Mouse (Mus musculus): ENCODE measurements around the gene Nhlh1. TPM values are rescaled to one million over a fixed set of nuclear protein-coding genes. Genes with fewer than 3 reads are reported as not detected.

The Nhlh1 gene
- polyA plus RNA-seq, 1 experiment from 2014 or later, result not detected

GRCm38 (mm10) chr1:172093522-172093921 lies 36.1 kb upstream of the Nhlh1 start:
- Histone ChIP-seq H3K27me3 (ENCODE audit: control insufficient read depth, insufficient read depth, low read length) (no peaks in the 10 kb centered on the region), H3K9me3 (ENCODE audit: control insufficient read depth, low read length) (no peaks in the 10 kb centered on the region), H3K4me3 (ENCODE audit: low read depth, low read length) (no peak overlapping the region), H3K4me1 (replicated peaks; ENCODE audit: control insufficient read depth, insufficient read depth) (no peaks in the 10 kb centered on the region), H3K9ac (ENCODE audit: low read length) (no peak overlapping the region), H3K4me2 (replicated peaks; ENCODE audit: low read depth) (no peak overlapping the region), H3K36me3 (ENCODE audit: control insufficient read depth, insufficient read depth, low read length) (peaks cover 28% of the 10 kb centered on the region), H3K27ac (replicated peaks) (no peak overlapping the region)
- TF ChIP-seq EP300 (optimal IDR thresholded peaks at IDR 0.05) (no peak), CTCF (IDR thresholded peaks at IDR 0.05; ENCODE audit: low read depth) (no peak)
- DNase-seq (ENCODE audit: low spot score) (no peak), ATAC-seq (ENCODE audit: low FRiP score, low TSS enrichment) (no peak)
- WGBS, result 73% methylated on average over 3 of the region's 3 CpGs

- Histone ChIP-seq H3K9me3 (ENCODE audit: control insufficient read depth, low read length) (no peaks in the 10 kb centered on the region), H3K4me1 (replicated peaks; ENCODE audit: control insufficient read depth, insufficient read depth) (0 out of 2 replicates have a peak, but pooled peaks cover 2% of the 10 kb centered on the region), H3K27me3 (ENCODE audit: control insufficient read depth, insufficient read depth, low read length) (no peaks in the 10 kb centered on the region), H3K4me2 (replicated peaks; ENCODE audit: low read depth) (peak overlapping the region; percentile 56), H3K27ac (replicated peaks) (peak overlapping the region; percentile 80), H3K36me3 (ENCODE audit: control insufficient read depth, insufficient read depth, low read length) (no peaks in the 10 kb centered on the region; the same call in 1 of the 2 replicates), H3K4me3 (ENCODE audit: low read depth, low read length) (peak overlapping the region; percentile 90), H3K9ac (ENCODE audit: low read length) (peak overlapping the region; percentile 85)
- no peak for DNase-seq (ENCODE audit: low spot score)
- no peak for TF ChIP-seq CTCF (IDR thresholded peaks at IDR 0.05; ENCODE audit: low read depth)
- TF ChIP-seq EP300 (optimal IDR thresholded peaks at IDR 0.05), result peak; percentile 50
- ATAC-seq (ENCODE audit: low FRiP score, low TSS enrichment), result peak; percentile 72
- under 1% methylated on average over 24 of the region's 24 CpGs for WGBS
These were observed 25.6 kb upstream of the Nhlh1 start for GRCm38 (mm10) chr1:172082899-172083445.

GRCm38 (mm10) chr1:172082101-172082898 lies 24.9 kb upstream of the Nhlh1 start, which contains the start of the genes Copa and Ncstn:
Gene Copa, plus strand, starts transcription at chr1:172082529.
Gene Ncstn, minus strand, starts transcription at chr1:172082795.
- Histone ChIP-seq H3K27ac (replicated peaks) (peak within 1 kb of the TSS; percentile 80), H3K27me3 (ENCODE audit: control insufficient read depth, insufficient read depth, low read length) (no peaks in the 10 kb centered on the region), H3K4me2 (replicated peaks; ENCODE audit: low read depth) (peak within 1 kb of the TSS; percentile 56), H3K4me1 (replicated peaks; ENCODE audit: control insufficient read depth, insufficient read depth) (0 out of 2 replicates have a peak, but pooled peaks cover 2% of the 10 kb centered on the region), H3K4me3 (ENCODE audit: low read depth, low read length) (peak within 1 kb of the TSS; percentile 90), H3K36me3 (ENCODE audit: control insufficient read depth, insufficient read depth, low read length) (no peaks in the 10 kb centered on the region; the same call in 1 of the 2 replicates), H3K9ac (ENCODE audit: low read length) (peak within 1 kb of the TSS; percentile 85), H3K9me3 (ENCODE audit: control insufficient read depth, low read length) (no peaks in the 10 kb centered on the region)
- peak; percentile 59 for TF ChIP-seq EP300 (optimal IDR thresholded peaks at IDR 0.05)
- peak; percentile 54 for TF ChIP-seq CTCF (IDR thresholded peaks at IDR 0.05; ENCODE audit: low read depth)
- DNase-seq (ENCODE audit: low spot score) (peak; percentile 96), ATAC-seq (ENCODE audit: low FRiP score, low TSS enrichment) (peak; percentile 98)
- WGBS, result under 1% methylated on average over 40 of the region's 40 CpGs

GRCm38 (mm10) chr1:172077981-172078380 lies 20.6 kb upstream of the Nhlh1 start:
- TF ChIP-seq EP300 (optimal IDR thresholded peaks at IDR 0.05) (no peak), CTCF (IDR thresholded peaks at IDR 0.05; ENCODE audit: low read depth) (no peak)
- Histone ChIP-seq H3K4me2 (replicated peaks; ENCODE audit: low read depth) (no peak overlapping the region), H3K27ac (replicated peaks) (no peak overlapping the region), H3K4me1 (replicated peaks; ENCODE audit: control insufficient read depth, insufficient read depth) (no peaks in the 10 kb centered on the region), H3K4me3 (ENCODE audit: low read depth, low read length) (no peak overlapping the region), H3K9ac (ENCODE audit: low read length) (no peak overlapping the region), H3K9me3 (ENCODE audit: control insufficient read depth, low read length) (no peaks in the 10 kb centered on the region), H3K27me3 (ENCODE audit: control insufficient read depth, insufficient read depth, low read length) (no peaks in the 10 kb centered on the region), H3K36me3 (ENCODE audit: control insufficient read depth, insufficient read depth, low read length) (peaks cover 20% of the 10 kb centered on the region)
- DNase-seq (ENCODE audit: low spot score) (peak; percentile 64), ATAC-seq (ENCODE audit: low FRiP score, low TSS enrichment) (no peak)
- WGBS, result 65% methylated on average over 5 of the region's 5 CpGs

GRCm38 (mm10) chr1:172072604-172073003 lies 15.2 kb upstream of the Nhlh1 start:
- Histone ChIP-seq H3K9me3 (ENCODE audit: control insufficient read depth, low read length) (no peaks in the 10 kb centered on the region), H3K27me3 (ENCODE audit: control insufficient read depth, insufficient read depth, low read length) (no peaks in the 10 kb centered on the region), H3K9ac (ENCODE audit: low read length) (no peak overlapping the region), H3K27ac (replicated peaks) (no peak overlapping the region), H3K36me3 (ENCODE audit: control insufficient read depth, insufficient read depth, low read length) (peaks cover 57% of the 10 kb centered on the region), H3K4me3 (ENCODE audit: low read depth, low read length) (no peak overlapping the region), H3K4me2 (replicated peaks; ENCODE audit: low read depth) (no peak overlapping the region), H3K4me1 (replicated peaks; ENCODE audit: control insufficient read depth, insufficient read depth) (no peaks in the 10 kb centered on the region)
- no peak for TF ChIP-seq EP300 (optimal IDR thresholded peaks at IDR 0.05)
- DNase-seq (ENCODE audit: low spot score), result no peak
- 96% methylated on average over 7 of the region's 7 CpGs for WGBS
- peak; percentile 51 for ATAC-seq (ENCODE audit: low FRiP score, low TSS enrichment)

GRCm38 (mm10) chr1:172071556-172071955 lies 14.2 kb upstream of the Nhlh1 start:
- H3K9me3 ChIP-seq (ENCODE audit: control insufficient read depth, low read length), result no peaks in the 10 kb centered on the region
- WGBS, result 78% methylated on average over 4 of the region's 4 CpGs
- no peak overlapping the region for H3K4me3 ChIP-seq (ENCODE audit: low read depth, low read length)
- TF ChIP-seq CTCF (IDR thresholded peaks at IDR 0.05; ENCODE audit: low read depth) (no peak), EP300 (optimal IDR thresholded peaks at IDR 0.05) (no peak)
- no peak overlapping the region for H3K9ac ChIP-seq (ENCODE audit: low read length)
- H3K36me3 ChIP-seq (ENCODE audit: control insufficient read depth, insufficient read depth, low read length), result peaks cover 63% of the 10 kb centered on the region
- H3K4me1 ChIP-seq (replicated peaks; ENCODE audit: control insufficient read depth, insufficient read depth), result no peaks in the 10 kb centered on the region
- H3K27me3 ChIP-seq (ENCODE audit: control insufficient read depth, insufficient read depth, low read length), result no peaks in the 10 kb centered on the region
- DNase-seq (ENCODE audit: low spot score) (no peak), ATAC-seq (ENCODE audit: low FRiP score, low TSS enrichment) (no peak)
- H3K4me2 ChIP-seq (replicated peaks; ENCODE audit: low read depth), result no peak overlapping the region
- no peak overlapping the region for H3K27ac ChIP-seq (replicated peaks)

Measured in stomach, postnatal 0 days (tissue).